Mouse (Mus musculus) forebrain, embryonic 12.5 days (tissue): ENCODE results near the gene Gprin1. TPM values are rescaled to one million over a fixed set of nuclear protein-coding genes. Genes with fewer than 3 reads are reported as not detected.

Source experiments
- ATAC-seq: fragments of 200-750 bp; cut with Nextera tagmentation; 2 replicates; pipeline ENCODE4 v1.8.0; 2017; ENCODE audit warnings: moderate TSS enrichment; ENCODE audit not compliant: low FRiP score
- H3K27ac ChIP-seq: fragments of 300-500 bp; sonication (generic); 2 replicates; pipeline ENCODE4 v1.5.1; 2016; ENCODE audit warnings: mild to moderate bottlenecking
- H3K27me3 ChIP-seq: fragments of 300-500 bp; sonication (generic); 2 replicates; pipeline ENCODE4 v1.6.1; 2016; ENCODE audit warnings: mild to moderate bottlenecking
- H3K36me3 ChIP-seq: fragments of 300-500 bp; sonication (generic); replicated peaks from 2 replicates; pipeline ENCODE4 v1.6.1; 2016; ENCODE audit warnings: mild to moderate bottlenecking
- H3K4me1 ChIP-seq: fragments of 300-500 bp; sonication (generic); 2 replicates; pipeline ENCODE4 v1.6.1; 2016
- H3K4me2 ChIP-seq: fragments of 300-500 bp; sonication (generic); 2 replicates; pipeline ENCODE4 v1.6.1; 2016; ENCODE audit warnings: mild to moderate bottlenecking, moderate library complexity
- H3K4me3 ChIP-seq: fragments of 300-500 bp; sonication (generic); replicated peaks from 2 replicates; pipeline ENCODE4 v1.5.1; 2016; ENCODE audit warnings: mild to moderate bottlenecking
- H3K9ac ChIP-seq: fragments of 300-500 bp; sonication (generic); 2 replicates; pipeline ENCODE4 v1.6.1; 2016; ENCODE audit warnings: mild to moderate bottlenecking
- H3K9me3 ChIP-seq: fragments of 300-500 bp; sonication (generic); 2 replicates; pipeline ENCODE4 v1.6.1; 2016
- WGBS: fragments of 180-500 bp; shearing (Covaris S2); methylation state at CpG from one replicate; pipeline ENCODE4 v1.1.7; 2016; 5-methylcytosine and 5-hydroxymethylcytosine counted together
- polyA plus RNA-seq: library from polyadenylated mRNA; unstranded; fragments of >200 nt; fragmentation: Nextera tagmentation; extraction: Ambion mirVana; gene quantifications from 2 replicates; pipeline ENCODE4 v1.2.1, GENCODE M21; 2016

Gprin1 gene
- polyA plus RNA-seq, 1 experiment from 2014 or later, result 11.3 TPM

- Histone ChIP-seq H3K4me2 (peak overlapping the region; percentile 27), H3K27ac (no peak overlapping the region), H3K27me3 (peaks cover 35% of the 10 kb centered on the region), H3K9ac (no peak overlapping the region), H3K4me3 (no peak overlapping the region), H3K9me3 (no peaks in the 10 kb centered on the region), H3K4me1 (peaks cover 36% of the 10 kb centered on the region), H3K36me3 (no peaks in the 10 kb centered on the region)
- no peak for ATAC-seq
- 36% methylated on average over 10 of the region's 10 CpGs for WGBS
Measured at GRCm38 (mm10) chr13:54746896-54747295, 2.8 kb downstream of the Gprin1 start.

GRCm38 (mm10) chr13:54746110-54746509 is 3.6 kb downstream of the Gprin1 start:
- H3K36me3 ChIP-seq, result peaks cover 7% of the 10 kb centered on the region; the same call in 1 of the 2 replicates
- no peak overlapping the region for H3K4me3 ChIP-seq
- 37% methylated on average over 6 of the region's 6 CpGs for WGBS
- no peaks in the 10 kb centered on the region for H3K9me3 ChIP-seq
- no peak for ATAC-seq
- peak overlapping the region; percentile 27 for H3K4me2 ChIP-seq
- H3K27ac ChIP-seq, result no peak overlapping the region
- peaks cover 44% of the 10 kb centered on the region for H3K4me1 ChIP-seq
- H3K27me3 ChIP-seq, result peaks cover 30% of the 10 kb centered on the region
- H3K9ac ChIP-seq, result no peak overlapping the region; the same call in 1 of the 2 replicates

DNA sequence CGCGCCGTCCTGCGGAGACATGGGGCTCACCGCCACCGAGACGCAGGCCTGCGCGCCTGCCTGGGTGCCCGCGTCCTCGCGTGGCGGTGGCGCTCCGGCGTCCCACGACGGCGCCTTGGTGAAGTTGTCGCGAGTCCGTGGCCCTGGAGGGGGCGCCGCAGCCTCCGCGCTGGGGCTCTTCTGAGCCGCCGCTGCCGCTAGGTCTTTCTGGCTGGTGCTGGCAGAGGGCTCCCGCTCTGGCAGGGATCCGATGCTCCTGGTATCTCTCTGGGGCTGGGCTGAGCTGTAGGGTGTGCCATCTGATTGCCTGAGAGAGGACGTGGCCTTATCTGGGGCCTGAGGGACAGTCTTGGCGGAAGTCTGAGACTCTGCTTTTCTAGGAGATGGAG is 11.5 kb downstream of the Gprin1 start:
- WGBS, result 6% methylated on average over 34 of the region's 34 CpGs
- H3K9ac ChIP-seq, result 0 out of 2 replicates have a peak overlapping the region, but pooled peaks have one; percentile 21
- H3K36me3 ChIP-seq, result peaks cover 47% of the 10 kb centered on the region
- peak overlapping the region; percentile 32 for H3K4me3 ChIP-seq
- no peak for ATAC-seq
- peaks cover 24% of the 10 kb centered on the region for H3K4me1 ChIP-seq
- no peak overlapping the region for H3K27ac ChIP-seq
- peaks cover 56% of the 10 kb centered on the region for H3K27me3 ChIP-seq
- no peaks in the 10 kb centered on the region for H3K9me3 ChIP-seq
- H3K4me2 ChIP-seq, result peak overlapping the region; percentile 55

DNA sequence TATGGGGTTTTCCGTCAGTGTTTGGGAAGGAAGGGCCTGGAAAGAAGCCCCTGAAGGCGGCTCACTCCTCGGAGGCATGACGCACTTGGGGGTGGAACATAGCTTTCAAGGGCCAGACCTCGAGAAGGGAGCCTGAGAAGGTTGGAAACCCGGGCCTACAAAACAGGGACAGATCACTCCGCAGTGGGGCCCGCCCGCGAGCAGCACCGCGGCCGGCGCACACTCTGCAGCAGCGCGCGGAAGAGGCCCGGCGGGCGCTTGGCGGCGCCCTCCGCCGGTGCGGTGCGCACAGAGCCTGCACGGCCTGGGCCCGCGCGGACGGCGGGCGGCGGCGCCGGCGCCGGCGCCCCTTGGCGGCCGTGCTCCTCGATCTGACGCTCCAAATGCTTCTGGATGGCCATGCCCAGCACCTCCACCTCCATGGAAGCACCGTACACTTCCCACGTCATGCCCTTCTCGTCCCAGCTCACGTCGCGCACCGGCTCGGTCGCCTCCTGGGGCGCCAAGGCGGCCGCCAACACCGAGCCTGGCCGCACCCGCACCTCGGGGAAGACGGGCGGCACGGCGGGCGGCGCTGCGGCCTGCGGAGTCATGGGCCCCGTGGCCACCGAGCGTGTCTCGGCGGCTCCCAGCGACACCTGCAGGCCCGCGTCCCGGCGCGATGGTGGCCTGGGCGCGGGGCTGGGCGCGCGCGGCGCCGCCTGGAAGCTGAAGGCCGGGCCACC is 12.0 kb downstream of the Gprin1 start:
- Histone ChIP-seq H3K4me2 (peak overlapping the region; percentile 55), H3K27ac (no peak overlapping the region), H3K4me3 (peak overlapping the region; percentile 32), H3K4me1 (peaks cover 24% of the 10 kb centered on the region), H3K9me3 (no peaks in the 10 kb centered on the region), H3K27me3 (peaks cover 56% of the 10 kb centered on the region), H3K9ac (0 out of 2 replicates have a peak overlapping the region, but pooled peaks have one; percentile 21), H3K36me3 (peaks cover 47% of the 10 kb centered on the region)
- 2% methylated on average over 76 of the region's 87 CpGs for WGBS
- ATAC-seq, result peak; percentile 71; the same call in 1 of the 2 replicates

GRCm38 (mm10) chr13:54736931-54737330 is 12.7 kb downstream of the Gprin1 start:
- Histone ChIP-seq H3K9me3 (no peaks in the 10 kb centered on the region), H3K27ac (no peak overlapping the region), H3K4me1 (peaks cover 24% of the 10 kb centered on the region), H3K4me2 (no peak overlapping the region), H3K9ac (no peak overlapping the region), H3K36me3 (peaks cover 47% of the 10 kb centered on the region), H3K27me3 (peaks cover 54% of the 10 kb centered on the region), H3K4me3 (0 out of 2 replicates have a peak overlapping the region, but pooled peaks have one; percentile 32)
- 30% methylated on average over 3 of the region's 3 CpGs for WGBS
- ATAC-seq, result no peak

- H3K4me2 ChIP-seq, result no peak overlapping the region
- peaks cover 5% of the 10 kb centered on the region; the same call in 1 of the 2 replicates for H3K9me3 ChIP-seq
- no peaks in the 10 kb centered on the region for H3K27me3 ChIP-seq
- H3K4me1 ChIP-seq, result no peaks in the 10 kb centered on the region
- H3K36me3 ChIP-seq, result no peaks in the 10 kb centered on the region
- no peak for ATAC-seq
- WGBS, result 79% methylated on average over 11 of the region's 11 CpGs
- H3K4me3 ChIP-seq, result no peak overlapping the region
- no peak overlapping the region for H3K9ac ChIP-seq
- H3K27ac ChIP-seq, result no peak overlapping the region
Measured at GRCm38 (mm10) chr13:54726131-54726530, 23.5 kb downstream of the Gprin1 start.

DNA sequence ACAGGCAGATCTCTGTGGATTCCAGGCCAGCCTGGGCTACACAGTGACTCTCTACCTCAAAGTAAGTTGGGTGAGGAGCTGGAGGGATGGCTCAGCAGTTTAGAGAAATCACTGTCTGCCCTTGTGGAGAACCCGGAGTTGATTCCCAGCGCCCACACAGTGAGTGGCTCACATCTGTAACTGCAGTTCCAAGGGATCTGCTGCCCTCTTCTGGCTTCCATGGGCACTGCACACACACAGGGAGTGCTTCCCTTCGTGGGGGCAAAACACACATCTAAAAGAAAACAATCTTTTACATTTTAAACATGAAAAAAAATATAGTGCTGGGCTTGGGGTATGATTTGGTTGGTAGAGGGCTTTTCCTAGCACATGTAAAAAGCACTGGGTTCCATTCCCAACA is 26.5 kb downstream of the Gprin1 start:
- H3K9ac ChIP-seq, result no peak overlapping the region
- no peaks in the 10 kb centered on the region for H3K4me1 ChIP-seq
- H3K4me3 ChIP-seq, result no peak overlapping the region
- 88% methylated on average over 3 of the region's 3 CpGs for WGBS
- no peak overlapping the region for H3K4me2 ChIP-seq
- H3K9me3 ChIP-seq, result peaks cover 5% of the 10 kb centered on the region; the same call in 1 of the 2 replicates
- ATAC-seq, result no peak
- no peaks in the 10 kb centered on the region for H3K27me3 ChIP-seq
- no peaks in the 10 kb centered on the region for H3K36me3 ChIP-seq
- H3K27ac ChIP-seq, result no peak overlapping the region

- Histone ChIP-seq H3K27me3 (peaks cover 8% of the 10 kb centered on the region; the same call in 1 of the 2 replicates), H3K36me3 (no peaks in the 10 kb centered on the region), H3K4me3 (no peak overlapping the region), H3K9me3 (no peaks in the 10 kb centered on the region), H3K4me1 (no peaks in the 10 kb centered on the region), H3K4me2 (no peak overlapping the region), H3K9ac (no peak overlapping the region), H3K27ac (no peak overlapping the region)
- 3% methylated on average over 5 of the region's 5 CpGs for WGBS
- ATAC-seq, result no peak
Measured at GRCm38 (mm10) chr13:54716916-54717315, 32.8 kb downstream of the Gprin1 start.

GRCm38 (mm10) chr13:54714996-54715395 is 34.7 kb downstream of the Gprin1 start:
- no peaks in the 10 kb centered on the region for H3K36me3 ChIP-seq
- H3K9ac ChIP-seq, result no peak overlapping the region
- no peak overlapping the region for H3K4me3 ChIP-seq
- no peaks in the 10 kb centered on the region for H3K9me3 ChIP-seq
- H3K27me3 ChIP-seq, result peaks cover 8% of the 10 kb centered on the region; the same call in 1 of the 2 replicates
- no peaks in the 10 kb centered on the region for H3K4me1 ChIP-seq
- no peak for ATAC-seq
- H3K27ac ChIP-seq, result no peak overlapping the region
- 82% methylated on average over 10 of the region's 10 CpGs for whole genome bisulfite sequencing
- no peak overlapping the region for H3K4me2 ChIP-seq

DNA sequence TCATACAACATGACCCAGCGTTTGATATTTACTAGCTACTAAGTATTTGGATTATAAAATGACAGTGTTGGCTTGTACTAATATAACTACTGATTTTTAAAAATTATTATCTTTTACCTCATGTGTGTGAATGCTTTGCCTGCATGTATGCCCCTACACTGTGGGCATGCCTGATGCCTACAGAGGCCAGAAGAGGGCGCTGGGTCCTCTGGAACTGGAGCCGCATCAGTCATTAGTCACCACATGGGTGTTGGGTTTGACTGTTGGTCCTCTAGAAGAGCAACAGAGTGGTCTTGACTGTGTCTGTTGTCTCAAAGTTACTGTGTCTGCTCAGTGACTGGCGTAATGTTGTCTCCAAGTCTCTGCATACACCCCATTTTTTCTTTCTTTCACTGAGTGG is 35.3 kb downstream of the Gprin1 start:
- Histone ChIP-seq H3K27me3 (peaks cover 8% of the 10 kb centered on the region; the same call in 1 of the 2 replicates), H3K4me1 (no peaks in the 10 kb centered on the region), H3K4me3 (no peak overlapping the region), H3K9ac (no peak overlapping the region), H3K36me3 (no peaks in the 10 kb centered on the region), H3K4me2 (no peak overlapping the region), H3K9me3 (no peaks in the 10 kb centered on the region), H3K27ac (no peak overlapping the region)
- ATAC-seq, result no peak
- WGBS, result 41% methylated on average over 4 of the region's 4 CpGs

DNA sequence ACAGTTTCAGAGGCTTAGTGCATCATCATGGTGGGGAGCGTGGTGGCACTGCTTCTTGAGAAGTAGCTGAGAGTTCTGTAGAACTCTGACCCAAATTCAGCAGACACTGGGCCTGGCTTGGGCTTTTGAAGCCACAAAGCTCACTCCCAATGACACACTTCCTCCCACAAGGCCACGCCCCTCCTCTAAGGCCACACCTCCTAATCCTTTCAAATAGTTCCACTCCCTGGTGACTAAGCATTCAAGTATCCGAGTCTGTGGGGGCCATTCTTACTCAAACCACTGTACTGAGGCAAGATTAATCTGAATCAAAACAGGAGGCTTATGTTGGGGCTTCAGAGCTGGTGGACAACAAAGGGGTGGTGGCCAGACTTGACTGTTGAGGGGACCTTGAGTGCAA is 38.8 kb downstream of the Gprin1 start:
- H3K4me3 ChIP-seq, result no peak overlapping the region
- no peaks in the 10 kb centered on the region for H3K36me3 ChIP-seq
- no peak for ATAC-seq
- WGBS, result 78% methylated on average over 3 of the region's 3 CpGs
- H3K27me3 ChIP-seq, result peaks cover 10% of the 10 kb centered on the region; the same call in 1 of the 2 replicates
- no peaks in the 10 kb centered on the region for H3K4me1 ChIP-seq
- H3K27ac ChIP-seq, result no peak overlapping the region
- no peak overlapping the region for H3K4me2 ChIP-seq
- no peaks in the 10 kb centered on the region for H3K9me3 ChIP-seq
- no peak overlapping the region for H3K9ac ChIP-seq

- ATAC-seq, result no peak
- H3K9me3 ChIP-seq, result no peaks in the 10 kb centered on the region
- no peak overlapping the region for H3K9ac ChIP-seq
- WGBS, result 51% methylated on average over 6 of the region's 6 CpGs
- no peaks in the 10 kb centered on the region for H3K4me1 ChIP-seq
- H3K4me2 ChIP-seq, result no peak overlapping the region
- 0 out of 2 replicates have a peak, but pooled peaks cover 8% of the 10 kb centered on the region for H3K27me3 ChIP-seq
- no peak overlapping the region for H3K27ac ChIP-seq
- H3K4me3 ChIP-seq, result no peak overlapping the region
- no peaks in the 10 kb centered on the region for H3K36me3 ChIP-seq
Measured at GRCm38 (mm10) chr13:54704890-54705289, 44.8 kb downstream of the Gprin1 start.

DNA sequence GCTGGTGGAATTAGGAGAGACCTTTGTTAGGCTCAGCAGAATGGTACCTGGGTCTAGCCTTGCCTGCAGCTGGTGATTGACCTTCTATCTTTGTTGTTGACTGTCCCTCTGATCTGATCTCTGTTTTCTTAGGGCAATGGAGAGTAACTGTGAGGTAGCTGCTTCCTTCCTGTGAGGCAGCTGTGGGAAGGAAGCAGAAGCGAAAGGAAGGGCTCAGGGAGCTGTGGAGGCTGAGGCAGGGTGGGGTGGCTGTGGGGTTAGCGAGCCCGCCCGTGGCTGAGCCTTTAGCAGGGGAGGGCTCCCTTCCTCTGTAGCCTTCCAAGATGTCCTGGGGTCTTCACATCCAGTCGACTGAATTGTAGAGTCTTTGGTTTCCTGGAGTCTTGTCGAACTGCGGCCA is 47.2 kb downstream of the Gprin1 start:
- Histone ChIP-seq H3K36me3 (no peaks in the 10 kb centered on the region), H3K4me2 (no peak overlapping the region), H3K9me3 (no peaks in the 10 kb centered on the region), H3K9ac (no peak overlapping the region), H3K4me3 (no peak overlapping the region), H3K27me3 (no peaks in the 10 kb centered on the region), H3K27ac (no peak overlapping the region), H3K4me1 (no peaks in the 10 kb centered on the region)
- no peak for ATAC-seq
- 72% methylated on average over 7 of the region's 7 CpGs for WGBS
